Mouse (Mus musculus) brain, embryonic 18.5 days (tissue): ENCODE measurements around the gene Ntn1.

Experiments used
- DNase-seq: peaks from one replicate; pipeline ENCODE4 v3.0.0-alpha.2; 2012; ENCODE audit warnings: low read depth, low spot score

The Ntn1 gene

DNA sequence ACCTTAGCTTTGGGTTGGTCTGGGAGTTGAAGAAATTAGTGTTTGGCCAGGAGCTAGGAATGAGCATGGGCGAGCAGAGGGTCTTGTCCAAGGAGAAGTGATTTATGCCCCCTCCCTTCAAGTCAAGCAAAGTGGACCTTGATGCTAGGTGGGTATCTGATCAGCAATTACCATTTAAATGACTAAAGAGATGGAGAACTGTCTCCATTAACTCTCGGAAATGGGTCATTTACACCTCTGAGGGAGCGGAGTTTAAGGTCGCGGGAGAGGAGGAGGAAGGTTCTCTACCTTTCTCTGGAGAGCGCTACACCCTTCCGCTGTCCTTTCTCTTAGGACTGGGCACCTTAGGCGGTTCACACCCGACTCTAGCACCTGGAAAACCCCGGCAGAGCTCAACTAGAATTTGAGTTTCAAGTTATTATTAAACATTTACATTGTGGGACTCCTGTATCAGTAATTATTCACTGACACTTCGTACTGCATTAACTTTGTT is at the start of gene Ntn1:
TSS of gene Ntn1 (minus strand) at position 97 of the 493 bp plus-strand sequence.
- DNase-seq: no peak

DNA sequence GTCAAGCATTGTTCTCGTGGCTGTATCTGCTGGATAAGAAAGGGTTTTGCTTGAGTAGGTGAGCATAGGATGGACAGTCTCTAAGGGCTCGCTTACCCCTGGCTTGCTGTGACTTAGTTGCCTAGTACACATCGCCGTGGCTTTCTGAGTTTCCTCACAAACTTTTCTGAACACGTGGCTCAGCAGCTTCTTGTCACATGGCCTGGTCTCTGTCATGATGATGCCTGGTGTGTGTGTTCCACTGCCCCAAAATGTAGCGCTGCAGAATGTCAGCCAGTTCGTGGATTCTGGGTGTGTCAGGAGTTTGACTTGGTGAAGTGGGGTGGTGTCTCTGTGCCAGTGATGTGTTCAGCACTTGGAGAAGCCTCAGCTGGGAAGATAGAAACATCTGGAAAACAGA is 47.7 kb upstream of the Ntn1 start:
- no peak for DNase-seq

DNA sequence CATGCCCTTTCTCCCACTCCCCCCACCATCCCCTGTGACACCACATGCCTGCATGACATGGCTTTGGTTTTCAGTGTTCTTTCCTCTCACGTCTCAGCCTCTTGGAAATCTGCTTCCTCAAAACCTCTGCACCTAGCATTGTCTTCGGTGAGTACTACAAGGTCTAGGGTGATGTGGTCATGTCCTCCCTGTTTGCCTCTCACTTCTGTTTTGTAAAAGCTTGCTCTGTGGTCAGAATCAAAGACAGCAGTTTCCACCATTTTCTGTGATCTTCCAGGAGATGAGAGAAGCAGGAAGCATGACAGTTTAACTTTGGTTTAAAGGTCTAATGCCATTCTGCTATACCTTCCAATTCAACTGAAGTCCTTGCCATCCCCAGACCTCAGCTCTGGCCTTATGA is 46.6 kb upstream of the Ntn1 start:
- no peak for DNase-seq

DNA sequence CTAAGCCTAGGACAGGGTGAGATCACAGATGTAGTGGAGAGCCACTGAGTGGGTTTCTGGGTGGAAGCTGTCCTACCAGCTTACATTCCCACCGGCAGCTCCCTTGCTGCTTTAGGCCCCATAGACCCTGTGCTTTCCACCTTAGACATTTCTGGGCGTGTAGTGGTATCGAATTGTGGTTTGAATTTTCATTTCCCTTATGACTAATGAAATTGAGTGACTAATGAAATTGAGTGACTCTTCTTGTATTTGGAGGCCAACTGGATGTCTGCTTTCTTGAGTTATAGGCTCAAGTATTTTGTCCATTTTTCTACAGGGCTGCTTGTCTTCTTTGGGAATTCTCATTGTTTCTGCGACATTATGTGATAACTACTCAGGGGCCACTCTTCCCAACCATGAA is 45.9 kb upstream of the Ntn1 start:
- DNase-seq: no peak

DNA sequence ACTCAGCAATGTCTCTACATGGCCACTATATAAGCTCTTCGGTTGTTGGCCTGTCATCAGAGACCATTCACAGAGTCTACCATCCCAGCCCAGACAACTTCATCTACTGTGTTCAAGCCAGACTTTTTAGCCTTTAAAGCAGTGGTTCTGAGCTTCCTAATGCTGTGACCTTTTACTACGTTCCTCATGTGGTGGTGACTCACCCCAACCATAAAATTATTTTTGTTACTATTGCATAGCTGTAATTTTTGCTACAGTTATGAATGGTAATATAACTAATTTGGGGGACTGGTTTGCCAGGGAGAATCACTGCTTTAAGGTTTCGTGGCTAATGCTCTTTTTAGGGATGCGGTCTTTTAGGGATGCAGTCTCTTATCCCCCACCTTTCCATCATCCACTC is 45.3 kb upstream of the Ntn1 start:
- no peak for DNase-seq

DNA sequence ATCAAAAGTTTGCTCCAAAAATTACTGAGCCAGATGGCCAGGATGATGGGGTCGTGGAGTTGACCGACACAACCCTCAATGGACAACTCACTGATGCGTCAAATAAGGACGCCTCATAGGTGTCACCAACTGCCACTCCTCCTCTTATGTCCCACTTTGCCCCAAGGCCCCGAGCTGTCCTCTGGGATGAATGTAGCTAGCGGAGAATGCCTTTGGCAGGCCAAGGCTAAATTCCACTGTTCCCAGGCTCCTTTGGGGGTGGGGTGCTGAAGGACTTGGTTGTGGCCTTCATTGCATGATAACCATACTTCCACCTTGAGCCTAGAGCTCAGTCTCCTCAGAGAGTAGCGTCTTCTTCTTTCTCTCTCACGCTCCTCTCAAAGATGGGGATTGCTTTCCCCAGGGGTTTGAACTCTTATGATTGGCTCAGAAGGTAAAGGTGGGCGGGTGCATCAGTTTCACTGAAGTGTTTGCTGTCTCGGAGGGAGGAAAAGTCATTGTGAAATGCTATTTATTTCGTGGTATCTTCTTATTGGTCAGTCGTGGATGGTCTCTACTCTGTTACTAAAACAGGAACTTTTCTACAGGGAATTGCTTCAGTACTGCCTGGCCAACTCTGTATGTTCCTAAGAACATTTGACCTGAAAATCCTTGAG is 42.5 kb upstream of the Ntn1 start:
- no peak for DNase-seq

DNA sequence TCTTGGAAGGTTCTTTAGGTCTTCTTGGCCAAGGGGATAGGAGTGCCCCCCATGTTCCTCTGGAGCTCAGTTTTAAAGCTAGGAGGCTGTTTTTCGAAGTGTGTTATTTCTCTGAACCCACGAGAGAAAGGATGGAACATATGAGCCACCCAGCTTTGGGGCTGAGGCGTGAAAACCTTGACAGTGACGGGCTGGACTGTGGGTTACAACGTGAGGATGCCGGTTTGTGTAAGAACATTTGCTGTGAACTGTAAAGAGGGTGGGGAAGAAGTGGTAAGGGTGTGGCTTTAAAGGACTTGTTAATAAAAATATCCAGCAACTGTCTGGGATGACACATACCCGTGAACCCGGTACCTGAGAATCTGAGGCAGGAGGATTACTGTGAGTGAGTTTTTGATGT is 41.7 kb upstream of the Ntn1 start:
- DNase-seq: no peak

DNA sequence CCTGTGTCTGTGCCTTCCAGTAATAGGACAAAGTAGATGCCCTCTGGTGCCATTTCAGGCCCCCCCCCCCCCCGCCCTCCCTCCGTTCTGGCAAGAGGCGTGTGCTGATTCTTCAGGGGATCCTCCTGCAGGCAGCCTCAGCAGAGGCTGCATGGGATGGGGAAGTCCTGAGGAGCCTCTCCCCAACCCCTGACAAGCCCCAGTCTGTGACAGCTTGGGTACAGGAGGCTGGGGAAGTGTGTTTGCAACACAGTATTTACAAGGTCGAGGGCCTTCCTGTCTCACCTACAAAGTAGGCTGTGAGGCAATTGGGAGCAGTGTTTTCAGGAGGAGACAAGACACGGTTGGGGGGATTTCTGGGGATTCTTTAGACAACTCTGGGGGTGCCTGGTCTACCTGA is 40.3 kb upstream of the Ntn1 start:
- no peak for DNase-seq

DNA sequence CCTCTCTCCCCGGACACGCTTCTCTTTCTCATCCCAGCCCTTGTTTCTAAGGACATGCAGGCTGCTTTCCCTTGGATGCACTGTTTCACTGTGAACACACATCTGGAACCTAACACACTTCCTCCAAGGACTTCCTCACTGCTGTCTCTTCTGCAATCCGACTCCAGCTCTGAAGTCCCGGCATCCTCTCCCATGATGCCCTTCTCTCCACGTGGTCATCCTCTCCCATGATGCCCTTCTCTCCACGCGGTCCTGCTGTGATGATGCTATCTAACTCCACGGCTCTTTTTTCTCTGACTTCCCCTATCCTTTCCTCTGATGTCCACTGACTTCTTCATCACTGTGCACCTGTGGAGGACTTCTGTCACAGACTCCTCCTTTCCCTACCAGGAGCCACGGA is 39.5 kb upstream of the Ntn1 start:
- DNase-seq: no peak

DNA sequence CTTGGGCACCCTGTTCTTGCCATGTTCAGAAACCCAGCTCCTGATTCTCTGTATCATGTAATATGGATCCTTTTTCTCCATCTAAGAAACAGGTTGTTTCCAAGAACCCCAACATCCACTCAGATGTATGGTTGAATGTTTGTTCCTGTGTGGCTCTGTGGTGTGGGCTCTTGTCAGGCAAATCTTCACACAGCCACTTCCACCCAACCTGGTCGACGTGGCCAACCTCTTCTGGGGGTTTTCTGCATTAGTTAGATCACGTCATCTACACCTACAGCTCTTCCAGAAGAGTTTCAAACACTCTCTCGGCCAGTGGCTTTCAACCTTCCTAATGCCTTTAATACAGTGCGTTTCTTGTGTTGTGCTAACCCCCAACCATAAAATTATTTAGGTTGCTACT is 35.8 kb upstream of the Ntn1 start:
- DNase-seq: no peak

DNA sequence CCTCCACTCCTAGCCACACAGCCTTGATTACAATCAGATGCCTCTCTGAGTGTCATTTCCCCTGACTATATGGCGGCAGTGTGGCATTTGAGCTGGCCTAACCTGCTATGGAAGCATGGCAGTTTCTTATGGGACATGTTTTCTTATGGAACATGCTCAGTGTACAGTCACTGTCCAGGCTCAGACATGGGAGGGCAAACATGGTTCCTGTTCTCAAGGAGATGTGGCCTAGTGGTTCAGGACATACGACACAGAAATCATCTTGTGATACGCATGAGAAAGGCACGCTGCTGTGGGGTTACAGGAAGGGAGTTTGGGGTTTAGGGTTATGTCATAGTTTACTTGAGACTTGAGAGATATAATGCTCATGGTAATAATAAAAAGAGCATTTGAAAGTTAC is 35.0 kb upstream of the Ntn1 start:
- DNase-seq: no peak

DNA sequence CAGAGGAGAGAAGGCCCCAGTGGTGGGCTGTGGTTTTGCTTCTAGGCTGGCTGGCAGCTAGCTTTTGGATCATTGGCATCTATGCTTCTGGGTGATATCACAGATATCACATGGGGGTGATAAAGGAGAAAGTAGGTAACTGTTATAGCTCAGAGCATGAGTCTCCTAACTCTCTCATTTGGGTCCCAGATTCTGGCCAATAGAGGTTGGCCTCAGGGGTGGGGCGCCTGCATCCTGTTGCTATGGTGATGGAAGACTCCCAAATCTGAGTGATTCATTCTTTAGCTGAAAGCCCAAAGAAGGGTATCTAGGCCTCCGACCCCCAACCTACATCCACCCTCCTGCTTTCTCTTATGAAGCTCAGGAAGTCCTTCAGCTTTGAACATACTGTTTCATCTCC is 34.1 kb upstream of the Ntn1 start:
- DNase-seq: no peak

DNA sequence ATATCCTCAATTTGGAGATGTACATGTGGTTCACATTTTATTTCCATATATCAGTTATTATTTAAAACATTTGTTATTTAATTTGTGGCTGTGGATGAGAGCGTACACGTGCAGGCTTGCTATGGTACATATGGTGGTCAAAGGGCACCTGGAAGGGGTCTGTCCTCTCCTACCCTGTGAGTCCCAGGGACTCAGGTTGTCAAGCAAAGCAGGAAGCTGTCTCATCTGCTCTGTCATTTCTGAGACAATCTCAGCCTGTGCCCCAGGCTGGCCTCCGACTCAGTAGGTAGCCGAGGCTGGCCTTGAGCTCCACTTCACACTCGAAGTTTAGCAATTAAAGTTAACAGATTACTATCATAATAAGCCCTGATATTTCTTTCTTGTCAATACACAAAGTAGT is 32.9 kb upstream of the Ntn1 start:
- DNase-seq: no peak

DNA sequence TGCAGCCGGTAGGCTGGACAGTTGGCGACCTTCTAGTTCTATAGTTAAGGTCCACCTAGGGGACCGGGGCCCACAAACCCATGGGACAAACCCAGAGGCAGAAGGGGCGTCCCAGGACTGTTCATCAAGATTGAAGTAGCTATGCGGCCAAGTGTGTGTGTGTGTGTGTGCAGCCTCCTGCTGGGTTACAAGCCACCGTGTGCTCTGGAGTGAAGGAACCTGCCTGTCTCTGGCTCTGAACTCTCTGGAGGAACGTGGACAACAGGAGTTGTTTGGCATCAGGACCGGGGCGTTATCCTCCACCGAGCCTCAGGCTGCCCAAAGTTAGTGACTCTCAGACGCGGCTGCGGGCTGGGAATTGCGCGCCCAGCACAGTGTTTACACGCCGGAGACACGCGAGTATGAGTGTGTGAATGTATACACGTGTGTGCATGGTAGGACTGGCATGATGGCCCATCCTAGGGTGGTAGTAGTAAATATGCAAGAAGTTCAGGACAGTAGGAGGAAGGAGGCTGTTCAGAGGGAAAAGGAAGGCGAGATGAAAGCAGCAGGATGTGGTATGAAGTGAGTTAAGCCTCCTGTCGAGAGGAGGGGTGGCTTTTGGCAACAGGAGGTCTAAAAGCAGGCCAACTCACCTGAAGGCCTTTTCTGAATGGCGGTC is 31.9 kb upstream of the Ntn1 start:
- DNase-seq: no peak

DNA sequence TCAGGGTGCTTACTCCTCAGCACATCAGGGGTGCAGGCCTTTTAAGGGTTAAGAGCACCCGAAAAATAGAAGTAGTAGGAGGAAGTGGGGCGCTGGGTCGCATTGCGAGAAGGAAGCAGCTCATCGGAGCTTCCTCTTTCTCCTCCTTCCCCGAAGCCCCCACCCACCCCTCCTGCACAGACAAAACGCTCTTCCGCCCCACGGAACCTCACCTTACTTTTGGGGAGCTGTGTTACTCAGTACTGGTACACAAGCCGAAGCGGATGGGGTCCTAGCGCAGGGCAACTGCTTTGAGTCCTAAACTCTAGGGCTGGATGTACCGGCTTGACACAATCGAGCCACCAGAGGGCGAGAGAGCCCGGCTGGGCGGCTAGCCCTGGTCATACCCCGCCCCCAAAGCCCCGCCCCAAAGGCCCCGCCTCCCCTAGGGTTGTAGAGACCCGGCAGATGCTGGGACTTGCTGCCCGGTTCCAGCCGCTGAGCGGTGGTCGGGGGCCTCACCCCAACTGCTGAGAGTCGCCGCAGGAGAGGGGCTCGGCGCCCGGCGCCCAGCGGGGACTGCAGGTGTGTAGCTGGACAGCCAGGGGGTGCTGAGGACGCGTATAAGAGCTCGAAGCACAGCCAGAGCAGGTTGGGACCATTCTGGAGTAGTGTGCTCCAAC is 31.2 kb upstream of the Ntn1 start, which contains the start of gene Pik3r5:
TSS of gene Pik3r5 (plus strand) at position 423 of the 662 bp plus-strand sequence.
- DNase-seq: no peak

DNA sequence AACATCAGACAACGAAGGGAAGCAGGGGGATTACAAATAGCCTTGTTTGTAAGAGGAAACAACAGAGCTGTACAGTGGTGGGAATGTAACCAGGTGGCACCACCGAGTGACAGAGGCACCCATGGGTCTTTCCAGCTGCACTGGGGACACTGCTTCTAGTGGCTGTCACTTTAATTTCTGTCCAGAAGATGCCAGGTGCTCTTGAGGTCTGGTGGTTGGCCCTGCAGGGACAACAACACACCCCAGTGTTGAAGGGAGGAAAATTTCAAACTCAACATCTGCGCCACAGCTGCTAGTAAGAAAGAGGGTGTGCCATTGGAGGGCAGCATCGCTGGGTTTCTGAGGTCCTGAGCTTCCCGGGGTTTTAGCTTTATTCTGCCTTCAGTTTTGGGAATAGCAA is 30.0 kb upstream of the Ntn1 start:
- no peak for DNase-seq

DNA sequence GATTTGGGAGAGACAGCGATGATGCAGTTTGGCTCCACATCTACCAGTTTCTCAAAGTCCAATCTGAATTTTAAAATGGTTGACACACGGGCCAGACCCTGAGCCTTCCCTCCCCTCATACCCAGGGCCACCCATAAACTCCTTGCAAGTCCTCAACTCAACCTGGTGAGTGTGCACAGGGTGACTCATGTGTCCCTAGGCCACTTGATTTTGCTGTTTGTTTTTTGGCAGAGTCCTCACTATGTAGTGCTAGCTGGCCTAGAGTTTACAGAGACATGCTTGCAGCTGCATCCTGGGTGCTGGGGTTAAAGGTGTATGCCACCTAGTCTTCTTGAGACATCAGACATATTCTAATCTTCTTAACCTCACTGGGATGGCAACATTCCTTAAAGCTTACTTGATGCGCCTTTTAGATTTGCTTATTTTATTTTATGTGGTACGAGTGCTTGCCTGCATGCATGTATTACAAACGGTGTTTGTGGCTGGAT is 26.5 kb upstream of the Ntn1 start:
- no peak for DNase-seq

DNA sequence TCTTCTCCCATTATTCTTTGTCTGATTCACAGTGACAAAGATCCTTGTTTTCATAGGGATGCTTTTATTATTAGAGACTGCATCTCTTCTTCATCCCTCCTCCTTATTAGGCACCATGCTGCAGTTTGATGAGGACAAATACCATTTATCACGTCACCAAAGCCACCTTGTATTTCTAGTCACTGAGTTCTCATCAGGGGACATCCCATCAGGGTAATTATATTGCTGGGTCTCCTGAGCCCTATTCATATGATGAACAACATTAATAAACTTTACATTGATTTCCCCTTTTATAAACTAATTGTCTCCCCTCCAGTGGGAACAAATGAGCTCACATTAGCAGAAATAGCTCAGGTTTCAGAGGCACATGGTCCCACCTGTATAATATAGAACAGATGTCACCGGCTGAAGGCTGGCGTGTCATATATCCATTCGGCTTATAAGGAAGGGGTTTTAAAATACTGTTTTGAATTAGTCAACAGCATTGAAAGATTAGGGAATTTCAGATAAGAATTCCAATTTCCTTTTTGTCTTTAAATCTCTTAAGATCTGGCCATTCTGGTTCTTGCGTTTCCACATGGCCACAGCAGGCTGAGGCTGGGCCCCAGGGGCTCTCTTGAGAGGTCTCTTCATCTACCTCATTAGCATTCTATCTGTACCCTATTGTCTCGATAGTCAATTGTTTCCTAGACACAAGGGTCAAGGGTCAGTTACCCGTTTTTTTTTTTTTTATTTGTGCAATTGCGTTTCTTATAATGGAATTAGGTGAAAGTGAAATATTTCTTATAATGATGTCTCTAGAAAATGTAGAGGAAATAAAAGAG is 25.1 kb upstream of the Ntn1 start:
- no peak for DNase-seq

DNA sequence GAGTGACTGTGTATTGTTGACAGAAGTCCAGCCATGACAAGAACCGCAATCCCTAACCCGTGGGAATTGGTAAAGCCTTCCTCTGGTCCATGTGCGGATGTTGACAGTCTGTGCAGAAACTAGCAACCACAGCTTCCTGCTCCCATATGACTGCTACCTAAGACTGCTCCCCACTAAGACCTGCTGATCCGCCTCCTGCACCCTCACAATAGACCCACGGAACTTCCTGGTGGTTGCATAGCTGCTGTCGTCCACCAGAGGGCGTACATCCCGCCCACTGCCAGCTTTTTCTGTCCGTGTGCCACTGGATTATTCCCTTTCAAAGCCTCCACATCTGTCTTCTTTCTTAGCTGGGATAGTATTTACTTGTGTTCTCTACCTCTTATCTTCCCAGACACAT is 17.2 kb upstream of the Ntn1 start:
- no peak for DNase-seq

DNA sequence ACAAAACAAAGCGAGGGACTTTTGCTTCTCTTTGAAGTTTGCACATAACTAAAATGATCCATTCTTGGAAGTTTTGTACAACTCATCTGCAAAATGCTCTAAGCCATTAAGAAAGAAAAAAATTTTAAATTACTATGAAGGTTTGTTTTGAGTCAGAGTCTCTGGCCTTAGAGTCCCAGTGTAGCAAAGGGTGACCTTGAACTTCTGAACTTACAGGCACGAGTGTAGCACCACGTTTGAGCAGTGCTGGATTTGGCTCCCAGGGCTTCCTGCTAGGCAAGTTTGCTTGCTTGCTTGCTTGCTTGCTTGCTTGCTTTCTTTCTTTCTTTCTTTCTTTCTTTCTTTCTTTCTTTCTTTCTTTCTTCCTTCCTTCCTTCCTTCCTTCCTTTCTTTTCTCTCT is 16.4 kb upstream of the Ntn1 start:
- DNase-seq: no peak

DNA sequence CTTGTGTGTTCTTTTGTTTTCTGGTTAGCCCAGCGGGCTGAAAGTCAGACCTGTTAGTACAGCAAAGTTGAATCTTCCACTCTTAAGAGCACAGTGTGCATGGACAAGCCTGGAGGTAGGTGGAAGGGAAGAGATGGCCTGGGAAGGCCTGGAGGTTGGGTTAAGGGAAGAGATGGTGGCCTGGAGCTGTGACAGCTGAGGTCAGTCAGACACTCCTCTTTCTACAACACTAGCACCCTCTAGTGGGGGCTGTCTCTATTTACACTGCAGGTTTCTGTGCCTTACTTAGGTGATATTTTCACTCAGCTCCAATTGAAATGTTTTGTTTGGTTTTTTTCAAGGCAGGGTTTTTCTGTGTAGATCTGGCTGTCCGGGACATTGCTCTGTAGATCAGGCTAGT is 7.5 kb upstream of the Ntn1 start:
- no peak for DNase-seq
